Mouse (Mus musculus): ENCODE results near the gene Zcchc18.
"Not testable (repeated sequence)": the region's sequence is repeated elsewhere in the genome, so short reads cannot be mapped to it uniquely, and the experiment has no call there.

The Zcchc18 gene

DNA sequence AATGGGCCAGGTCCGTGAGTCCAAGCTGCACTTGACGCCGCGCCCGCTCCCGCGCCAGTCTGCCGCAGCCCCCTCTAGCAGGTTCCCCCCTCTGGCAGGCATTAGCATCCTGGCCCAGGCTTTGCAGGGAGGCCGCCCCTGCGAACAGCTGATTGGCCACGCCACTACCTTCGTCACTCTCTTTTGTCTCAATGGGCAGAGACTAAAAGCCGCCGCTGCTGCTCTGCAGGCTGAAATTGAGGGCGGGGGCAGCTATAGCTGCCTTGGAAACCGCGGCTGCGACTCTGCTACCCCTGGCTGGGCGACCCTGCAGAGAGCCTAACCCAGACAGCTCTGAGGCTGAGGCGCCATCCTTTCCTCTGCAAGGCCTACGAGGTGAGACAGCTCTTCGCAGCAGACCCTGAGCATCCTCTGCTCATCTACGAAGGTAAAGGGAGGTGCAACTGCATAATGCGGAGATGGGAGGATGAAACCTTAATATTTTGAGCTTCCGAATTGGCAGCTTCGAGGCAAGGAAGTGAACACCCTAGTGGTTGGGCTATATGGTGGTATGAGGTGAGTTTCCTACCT lies at the start of gene Zcchc18:
TSS of gene Zcchc18 (plus strand) at position 178 of the 570 bp plus-strand sequence.
- DNase-seq (ENCODE audit: low spot score): peak; percentile 59

- peak; percentile 71 for DNase-seq (ENCODE audit: low spot score)
These were observed 35.2 kb upstream of the Zcchc18 start for GRCm38 (mm10) chrX:136957583-136958279.

DNA sequence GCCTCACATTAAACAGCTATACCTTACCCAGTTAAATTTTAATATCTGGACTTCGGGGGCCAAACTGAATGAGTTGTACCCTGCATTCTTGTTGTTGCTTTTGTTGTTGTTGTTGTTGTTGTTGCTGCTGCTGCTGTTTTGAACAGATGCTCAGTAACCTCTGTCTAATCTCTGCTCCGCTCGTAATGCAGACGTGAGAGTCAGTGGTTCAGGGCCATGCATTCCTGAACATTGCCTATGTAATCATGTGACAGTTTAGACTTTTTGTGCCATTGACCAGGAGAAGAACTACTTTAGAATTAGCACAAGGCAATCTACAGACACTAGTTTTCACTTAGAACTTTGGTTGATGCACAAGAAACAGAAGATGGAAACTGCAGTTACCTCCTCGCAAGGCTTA lies 34.7 kb upstream of the Zcchc18 start:
- not testable (repeated sequence) for DNase-seq (ENCODE audit: low spot score)

DNA sequence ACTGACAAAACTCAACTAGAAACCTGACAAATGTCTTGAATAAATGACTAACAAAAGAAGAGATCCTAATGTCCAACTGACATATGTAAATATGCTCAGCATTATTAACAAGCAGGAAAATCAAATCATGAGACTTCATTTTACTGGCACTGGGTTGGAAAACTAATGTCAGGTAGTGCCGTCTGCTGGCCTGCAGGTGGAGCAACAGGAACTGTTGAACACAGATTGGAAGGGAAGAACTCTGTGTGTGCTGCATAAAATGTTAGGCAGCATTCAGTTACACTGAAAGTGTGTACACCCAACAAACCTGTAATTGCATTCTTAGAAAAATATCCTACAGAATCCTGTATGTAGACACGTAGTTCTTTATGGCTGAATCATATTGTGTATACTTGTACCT lies 33.3 kb upstream of the Zcchc18 start:
- DNase-seq (ENCODE audit: low spot score): no peak

- DNase-seq (ENCODE audit: low spot score): not testable (repeated sequence)
These were observed 17.6 kb upstream of the Zcchc18 start, which contains the start of gene Tmsb15b2 for GRCm38 (mm10) chrX:136975397-136975796. TSS of gene Tmsb15b2 (minus strand) at chrX:136975497.

DNA sequence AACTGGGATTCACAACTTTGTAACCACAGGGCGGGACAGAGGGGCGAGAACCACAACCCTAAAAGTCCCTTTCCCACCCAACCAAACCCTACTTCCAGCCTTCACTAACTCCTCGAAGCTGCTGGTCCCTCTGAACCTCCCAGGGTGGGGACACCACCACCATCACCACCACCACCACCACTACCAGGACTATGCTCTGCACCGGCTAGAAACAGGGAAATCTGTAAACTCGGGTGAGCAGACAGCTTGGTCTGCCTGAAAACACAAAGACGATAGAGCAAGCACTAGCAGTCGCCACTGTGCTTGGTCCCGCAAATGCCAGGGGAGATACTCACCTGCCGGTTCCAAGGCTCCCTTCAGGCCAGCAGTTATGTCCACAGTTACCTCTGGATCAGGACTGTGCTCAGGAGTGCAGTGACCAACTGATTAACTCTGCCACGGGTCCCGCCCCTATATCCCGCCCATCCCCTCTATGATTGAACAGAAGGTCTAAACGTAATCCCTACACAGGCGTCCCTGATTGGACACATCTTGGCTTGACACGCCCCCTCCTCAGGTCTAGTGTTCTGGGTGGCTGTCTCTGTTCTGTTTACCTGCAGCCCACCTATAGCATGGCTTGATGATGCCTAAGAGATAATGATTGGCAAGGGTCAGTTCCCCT lies 16.4 kb upstream of the Zcchc18 start, which contains the start of the genes Tmsb15l and Tmsb15b1:
TSS of gene Tmsb15l (minus strand) at position 446 of the 661 bp plus-strand sequence.
TSS of gene Tmsb15b1 (minus strand) at position 451 of the 661 bp plus-strand sequence.
- peak; percentile 64 for DNase-seq (ENCODE audit: low spot score)

DNA sequence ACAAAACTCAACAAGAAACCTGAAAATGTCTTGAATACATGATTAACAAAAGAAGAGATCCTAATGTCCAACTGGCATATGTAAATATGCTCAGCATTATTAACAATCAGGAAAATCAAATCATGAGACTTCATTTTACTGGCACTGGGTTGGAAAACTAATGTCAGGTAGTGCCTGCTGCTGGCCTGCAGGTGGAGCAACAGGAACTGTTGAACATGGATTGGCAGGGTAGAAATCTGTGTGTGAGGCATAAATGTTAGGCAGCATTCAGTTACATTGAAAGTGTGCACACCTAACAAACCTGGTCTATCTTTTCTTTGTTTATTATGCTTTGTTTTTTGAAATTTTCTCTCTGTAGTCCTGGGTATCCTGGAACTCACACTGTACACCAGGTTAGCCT lies 14.3 kb upstream of the Zcchc18 start:
- DNase-seq (ENCODE audit: low spot score): no peak

DNA sequence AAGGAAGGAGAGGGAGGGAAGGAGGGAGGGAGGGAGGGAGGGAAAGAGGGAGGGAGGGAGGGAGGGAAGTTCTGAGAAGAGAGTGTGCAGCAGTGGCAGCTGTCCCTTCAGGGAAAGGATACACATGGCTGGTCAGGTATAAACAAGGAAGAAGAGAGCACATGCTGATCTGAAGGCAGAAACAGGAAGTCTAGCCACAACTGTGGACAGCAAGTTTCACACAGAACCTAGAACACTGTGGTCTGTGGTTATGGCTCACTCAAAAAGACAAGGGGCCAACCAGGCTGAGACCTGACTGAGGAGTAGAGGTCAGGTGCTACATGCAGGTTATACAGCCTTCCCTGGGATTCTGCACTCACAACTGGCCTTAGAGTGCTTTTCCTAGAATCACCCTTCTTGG lies 6.9 kb upstream of the Zcchc18 start:
- no peak for DNase-seq (ENCODE audit: low spot score)

DNA sequence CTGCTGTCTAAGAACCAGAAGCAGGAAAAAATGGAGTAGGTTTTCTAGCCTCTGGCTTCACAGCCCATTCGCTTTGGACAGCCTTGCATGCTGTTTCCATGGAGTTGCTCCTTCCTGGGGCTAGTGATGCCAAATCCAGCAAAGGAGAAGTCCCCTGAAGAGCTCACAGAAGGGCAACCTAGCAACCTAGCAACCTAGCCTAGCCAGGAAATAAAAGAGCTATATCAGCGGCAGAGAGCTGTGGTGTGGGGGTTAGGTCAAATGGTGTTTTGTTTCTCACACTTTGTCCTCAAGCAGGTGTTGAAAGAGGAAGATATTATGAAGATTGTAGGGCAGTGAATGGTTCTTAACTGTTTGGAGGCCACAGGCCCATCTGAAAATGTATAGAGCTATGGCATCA lies 1.7 kb upstream of the Zcchc18 start:
- no peak for DNase-seq (ENCODE audit: low spot score)

GRCm38 (mm10) chrX:136992191-136992965 lies 577 bp upstream of the Zcchc18 start:
- no peak for DNase-seq (ENCODE audit: low spot score)

DNA sequence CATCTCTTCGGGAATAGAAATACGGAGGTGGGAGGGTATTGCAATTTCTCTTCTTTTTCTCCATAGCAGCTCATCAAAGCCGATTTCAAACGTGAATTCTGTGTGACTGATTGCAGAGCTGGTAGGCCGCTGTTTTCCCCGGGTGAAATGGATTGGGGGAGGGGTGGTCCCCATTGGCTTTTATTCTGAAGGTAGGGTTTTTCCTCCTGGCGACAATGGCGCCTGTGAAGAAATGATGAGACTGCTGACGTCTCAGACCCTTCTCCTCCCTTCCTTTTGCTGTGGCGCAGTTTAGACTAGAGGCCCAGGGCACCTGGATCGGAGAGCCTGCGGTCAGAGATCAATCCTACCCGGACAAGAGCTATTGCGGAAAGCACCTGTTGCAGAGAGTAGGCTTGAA lies 686 bp downstream of the Zcchc18 start:
- no peak for DNase-seq (ENCODE audit: low spot score)

DNA sequence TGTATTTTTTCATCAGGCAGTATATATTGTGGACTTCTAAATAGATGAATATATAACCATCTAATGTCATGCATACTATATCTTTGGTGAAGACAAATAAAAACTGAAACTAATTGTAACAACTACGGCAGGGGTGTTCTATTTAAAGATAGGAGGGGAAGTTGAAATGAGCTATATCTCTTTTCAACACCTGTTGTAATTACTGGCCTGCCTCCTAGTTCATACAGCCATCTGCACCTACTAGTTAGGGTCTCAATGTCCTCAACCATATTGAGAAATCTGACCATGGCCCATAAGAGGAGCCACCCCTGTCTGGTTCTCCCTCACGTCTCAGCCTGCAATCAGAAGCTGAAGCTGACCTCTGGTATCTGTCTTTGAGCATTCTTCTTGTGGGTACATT lies 3.3 kb downstream of the Zcchc18 start:
- DNase-seq (ENCODE audit: low spot score): no peak

DNA sequence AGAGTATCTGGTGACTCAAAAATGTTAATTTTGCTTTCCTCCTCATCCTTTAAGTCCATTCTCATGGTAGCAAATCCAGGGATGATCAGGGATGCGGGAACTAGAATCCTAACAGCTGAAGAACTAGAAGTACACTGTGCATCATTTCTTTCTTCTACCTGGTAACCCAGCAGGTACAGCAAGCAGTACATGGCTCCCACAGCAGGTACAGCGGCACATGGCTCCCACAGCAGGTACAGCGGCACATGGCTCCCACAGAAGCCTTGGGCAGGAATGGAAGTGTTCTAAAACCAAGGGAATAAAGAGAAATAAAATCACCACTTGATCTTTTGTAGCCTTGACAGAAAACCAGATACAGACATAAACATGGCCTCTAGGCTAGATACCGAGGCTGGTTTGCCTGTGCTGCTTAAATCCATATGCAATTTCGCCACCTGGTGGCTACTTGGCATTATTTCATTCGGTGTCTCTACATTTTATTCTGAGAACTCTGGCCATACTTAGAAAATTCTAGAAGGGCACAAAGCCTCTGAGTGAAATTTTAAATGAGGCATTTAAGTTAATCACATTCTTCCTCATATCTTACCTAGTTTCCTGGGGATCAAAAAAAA lies 22.2 kb downstream of the Zcchc18 start:
- peak; percentile 57 for DNase-seq (ENCODE audit: low spot score)

DNA sequence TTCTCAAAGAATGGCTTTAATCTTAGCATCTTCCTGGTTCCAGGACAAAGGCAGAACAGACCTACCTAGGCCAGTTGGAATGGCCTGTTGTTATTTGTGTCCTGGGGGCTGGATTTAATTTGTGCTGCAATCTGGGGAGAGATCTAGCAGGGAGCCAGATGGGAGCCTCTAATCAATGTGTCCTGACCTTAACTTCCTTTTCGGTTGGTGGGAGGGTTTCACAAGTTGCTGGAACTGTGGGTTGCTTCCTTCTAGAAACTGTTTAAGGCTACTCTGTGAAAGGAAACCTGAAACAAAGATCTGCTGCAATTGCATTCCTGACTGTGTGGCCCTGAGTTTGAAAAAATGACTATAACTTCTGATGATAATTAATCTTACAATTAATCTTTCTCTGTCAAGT lies 24.7 kb downstream of the Zcchc18 start:
- DNase-seq (ENCODE audit: low spot score): no peak

GRCm38 (mm10) chrX:137019310-137019709 lies 26.4 kb downstream of the Zcchc18 start:
- peak; percentile 84 for DNase-seq (ENCODE audit: low spot score)

DNA sequence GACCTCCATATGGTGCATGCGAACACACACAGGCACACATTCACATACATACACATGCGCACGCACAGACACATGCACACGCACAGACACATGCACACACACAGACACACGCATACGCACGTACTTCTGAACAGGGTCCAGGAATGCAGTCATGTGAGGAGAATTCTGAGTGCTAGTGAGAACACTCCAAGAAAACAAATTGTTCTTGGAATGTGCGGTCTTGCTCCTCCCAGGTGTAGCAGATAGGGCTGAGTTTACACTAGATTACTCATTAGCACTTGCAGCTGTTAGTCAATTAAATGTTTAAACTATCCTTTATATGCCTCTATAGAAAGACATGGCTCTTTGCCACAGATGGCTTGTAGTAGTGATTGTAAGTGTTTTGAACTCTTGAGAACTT lies 38.0 kb downstream of the Zcchc18 start:
- no peak for DNase-seq (ENCODE audit: low spot score)

GRCm38 (mm10) chrX:137031726-137032125 lies 38.8 kb downstream of the Zcchc18 start:
- no peak for DNase-seq (ENCODE audit: low spot score)

GRCm38 (mm10) chrX:137034322-137034721 lies 41.4 kb downstream of the Zcchc18 start:
- DNase-seq (ENCODE audit: low spot score): no peak

DNA sequence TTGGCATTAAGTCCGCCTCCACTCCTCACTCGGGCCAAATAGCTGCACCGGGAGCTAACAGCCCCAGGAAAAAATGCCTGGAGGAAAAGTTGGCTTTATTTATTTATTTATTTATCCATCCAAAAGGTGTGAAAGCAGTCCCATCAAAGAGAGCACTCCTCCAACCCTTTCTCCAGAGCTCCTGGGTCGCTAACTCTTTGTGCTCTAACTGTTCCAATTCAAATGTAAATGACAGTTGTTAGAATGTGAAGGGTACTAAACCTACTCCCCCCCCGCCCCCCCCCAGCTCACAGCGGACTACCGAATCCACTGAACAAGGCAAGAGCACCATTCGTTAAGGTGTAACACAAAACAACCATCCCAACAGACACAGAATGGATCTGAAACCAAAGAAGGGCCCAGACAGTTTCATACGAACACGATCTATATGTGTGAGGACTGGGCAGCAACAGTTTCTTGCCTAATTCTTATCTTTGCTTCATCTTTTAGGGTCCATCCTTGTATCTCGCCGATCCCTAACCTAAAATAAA lies 44.6 kb downstream of the Zcchc18 start:
- no peak for DNase-seq (ENCODE audit: low spot score)

DNA sequence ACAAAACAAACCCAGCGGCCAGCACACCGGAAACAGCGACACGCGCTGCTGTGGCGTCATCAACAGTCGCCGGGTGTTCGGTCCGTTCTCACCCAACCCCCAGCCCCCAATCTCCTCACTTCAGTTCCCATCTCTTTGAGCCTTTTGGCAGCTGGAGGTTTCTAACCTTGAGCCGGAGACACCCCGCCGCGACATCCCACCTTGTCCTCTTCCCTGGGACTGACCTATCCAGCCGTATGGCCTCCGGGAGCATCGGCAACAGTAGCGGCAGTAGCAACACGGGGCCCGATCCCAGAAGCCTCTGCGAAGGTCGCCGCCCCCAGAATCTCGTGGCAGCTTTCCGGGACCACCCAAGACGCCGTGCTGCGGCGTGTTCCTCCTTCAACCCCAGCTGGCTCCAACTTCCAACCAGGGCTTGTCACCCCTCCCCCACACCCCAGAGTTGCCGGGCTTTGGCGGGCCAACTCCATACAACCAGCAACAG lies 45.1 kb downstream of the Zcchc18 start, which contains the start of gene Slc25a53:
TSS of gene Slc25a53 (minus strand) at position 303 of the 484 bp plus-strand sequence.
- peak; percentile 92 for DNase-seq (ENCODE audit: low spot score)

GRCm38 (mm10) chrX:137038502-137038901 lies 45.5 kb downstream of the Zcchc18 start:
- no peak for DNase-seq (ENCODE audit: low spot score)

All from testis, postnatal 10 days (tissue).